Mouse (Mus musculus) layer of hippocampus, adult 8-10 months (tissue): Measurements from ENCODE around the gene Rp9. TPM values are rescaled to one million over a fixed set of nuclear protein-coding genes. Genes with fewer than 3 reads are reported as not detected.

Experiments used
- DNase-seq, 2 experiments: peaks; one replicate each; pipeline ENCODE4 v3.0.0; 2022; ENCODE audit warnings: low spot score in 2 of 2
- total RNA-seq, 4 experiments: library from RNA; stranded (reverse); gene quantifications; 2 replicates each; pipeline ENCODE4 v1.2.4; 2022

Gene Rp9
- total RNA-seq = 10 to 100 TPM; 31.6 to 41.5 (median 34.7) TPM

GRCm38 (mm10) chr9:22469643-22470042 lies at the start of gene Rp9:
TSS of gene Rp9 (minus strand) at chr9:22469743.
- no peak for DNase-seq

DNA sequence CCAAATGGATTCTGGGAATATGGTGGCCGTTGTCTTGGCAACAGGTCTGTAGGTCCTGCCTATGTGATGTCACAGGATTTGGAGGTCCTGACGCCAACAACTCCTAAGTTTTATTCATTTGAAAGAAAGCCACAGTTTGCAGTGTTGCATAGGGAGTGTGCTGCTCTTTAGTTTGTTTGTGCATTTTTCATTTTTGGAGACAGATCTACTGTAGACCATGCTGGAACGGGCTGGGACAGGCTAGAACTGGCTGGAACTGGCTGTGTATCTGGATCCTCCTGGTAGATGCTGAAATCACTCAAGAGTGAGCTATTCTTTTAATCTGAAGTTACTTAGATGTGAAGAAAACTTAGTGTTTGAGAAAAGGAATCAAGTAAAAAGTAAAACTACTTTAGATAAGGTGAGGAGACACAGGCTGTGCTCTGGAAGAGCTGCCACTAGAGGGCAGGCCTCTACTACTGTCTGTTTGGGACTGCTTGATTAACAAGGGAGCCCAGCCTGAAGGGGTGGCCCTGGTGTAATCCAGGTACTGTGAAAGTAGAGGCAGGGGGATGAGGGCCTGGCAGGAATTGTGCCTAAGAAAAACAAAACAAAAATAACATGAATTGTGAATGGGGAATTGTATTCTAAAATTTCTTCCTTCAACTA lies 49.0 kb upstream of the Rp9 start:
- DNase-seq = peak in 1 of 2 experiments; percentile 27

DNA sequence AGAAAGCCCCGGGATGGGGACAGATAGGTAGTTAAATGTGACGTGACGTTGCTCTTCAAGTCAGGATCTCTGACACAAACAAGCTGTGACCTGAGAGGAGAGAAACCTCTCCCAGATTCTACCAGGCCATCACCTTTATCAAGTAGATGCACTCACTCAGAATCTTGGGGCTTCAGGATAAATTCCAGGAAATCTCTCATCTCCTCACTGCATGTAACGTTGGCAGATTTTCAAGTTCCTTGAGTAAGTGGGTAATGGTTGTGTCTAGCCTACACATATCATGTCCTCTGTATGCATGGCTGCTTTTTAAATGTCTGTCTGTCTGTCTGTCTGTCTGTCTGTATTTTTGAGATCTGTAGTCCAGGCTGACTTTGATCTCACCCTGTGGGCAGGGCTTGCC lies 45.5 kb upstream of the Rp9 start:
- DNase-seq = no peak

GRCm38 (mm10) chr9:22505574-22505973 lies 36.0 kb upstream of the Rp9 start:
- no peak for DNase-seq

GRCm38 (mm10) chr9:22503581-22503980 lies 34.0 kb upstream of the Rp9 start:
- DNase-seq = no peak

DNA sequence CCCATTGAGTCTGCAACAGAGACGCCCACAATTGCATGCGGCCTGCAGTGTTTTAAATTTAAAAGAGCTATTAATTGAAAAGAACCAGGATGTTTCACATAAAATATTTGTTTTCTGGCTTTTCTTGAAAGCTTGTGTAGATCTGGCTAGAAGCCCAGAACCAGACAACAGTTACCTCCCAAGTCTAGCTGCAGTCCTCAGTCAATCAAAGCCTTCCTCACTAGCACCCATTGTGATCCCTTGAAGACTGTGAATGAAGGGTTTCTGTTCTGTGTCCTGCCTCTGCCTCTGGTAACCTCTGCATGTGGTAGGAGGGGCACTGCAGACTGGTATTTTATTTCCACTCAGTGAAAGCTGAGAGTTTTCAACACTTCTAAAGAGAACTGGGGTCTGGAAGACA lies 33.4 kb upstream of the Rp9 start:
- no peak for DNase-seq

GRCm38 (mm10) chr9:22497021-22497767 lies 27.7 kb upstream of the Rp9 start:
- DNase-seq = no peak

GRCm38 (mm10) chr9:22495133-22495532 lies 25.6 kb upstream of the Rp9 start:
- no peak for DNase-seq

DNA sequence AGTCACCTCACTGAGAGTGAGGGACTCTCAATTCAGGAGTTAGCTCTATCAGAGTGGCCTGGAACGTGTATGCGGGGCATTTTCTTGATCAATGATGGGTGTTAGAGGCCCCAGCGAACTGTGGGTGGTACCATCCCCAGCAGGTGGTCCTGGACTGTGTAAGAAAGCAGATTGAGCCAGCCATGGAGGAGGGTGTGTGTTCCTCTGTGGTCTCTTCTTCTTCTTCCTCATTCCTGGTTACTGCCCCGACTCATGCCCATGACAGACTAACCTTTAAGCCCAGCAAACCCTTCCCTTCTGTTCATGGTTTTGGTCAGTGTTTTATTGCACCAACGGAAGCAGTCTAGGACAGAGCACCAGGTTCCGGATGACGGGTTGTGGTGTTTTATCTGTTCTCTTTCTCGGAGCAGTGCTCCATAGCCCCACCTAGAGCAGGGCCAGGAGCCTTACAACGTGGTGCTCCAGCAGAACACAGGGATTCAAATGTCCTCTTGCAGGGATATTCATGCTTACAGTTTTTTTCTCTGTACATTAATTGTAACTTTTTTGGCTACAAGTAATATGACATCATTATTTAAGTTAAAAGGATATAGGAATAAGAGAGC lies 24.8 kb upstream of the Rp9 start:
- no peak for DNase-seq

DNA sequence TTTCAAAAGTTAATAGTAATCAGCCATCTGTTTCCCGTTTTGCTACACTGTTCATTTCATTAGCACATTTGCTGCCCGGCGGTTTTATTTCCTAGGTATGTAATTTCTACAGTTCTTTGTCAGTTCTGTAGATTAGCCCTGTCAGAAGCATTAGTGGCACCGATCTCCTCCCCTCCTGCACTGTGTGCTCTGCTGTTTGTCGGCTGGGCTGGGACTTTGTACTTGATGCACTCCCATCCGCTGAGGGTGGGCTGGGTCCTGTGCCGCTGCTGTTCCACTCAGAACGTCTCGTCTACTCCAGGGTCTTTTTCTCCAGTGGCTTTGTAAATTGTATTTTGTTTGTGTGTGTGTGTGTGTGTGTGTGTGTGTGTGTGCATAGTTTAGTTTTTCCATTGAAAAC lies 19.4 kb upstream of the Rp9 start:
- DNase-seq = no peak

GRCm38 (mm10) chr9:22486211-22486610 lies 16.7 kb upstream of the Rp9 start:
- no peak for DNase-seq

DNA sequence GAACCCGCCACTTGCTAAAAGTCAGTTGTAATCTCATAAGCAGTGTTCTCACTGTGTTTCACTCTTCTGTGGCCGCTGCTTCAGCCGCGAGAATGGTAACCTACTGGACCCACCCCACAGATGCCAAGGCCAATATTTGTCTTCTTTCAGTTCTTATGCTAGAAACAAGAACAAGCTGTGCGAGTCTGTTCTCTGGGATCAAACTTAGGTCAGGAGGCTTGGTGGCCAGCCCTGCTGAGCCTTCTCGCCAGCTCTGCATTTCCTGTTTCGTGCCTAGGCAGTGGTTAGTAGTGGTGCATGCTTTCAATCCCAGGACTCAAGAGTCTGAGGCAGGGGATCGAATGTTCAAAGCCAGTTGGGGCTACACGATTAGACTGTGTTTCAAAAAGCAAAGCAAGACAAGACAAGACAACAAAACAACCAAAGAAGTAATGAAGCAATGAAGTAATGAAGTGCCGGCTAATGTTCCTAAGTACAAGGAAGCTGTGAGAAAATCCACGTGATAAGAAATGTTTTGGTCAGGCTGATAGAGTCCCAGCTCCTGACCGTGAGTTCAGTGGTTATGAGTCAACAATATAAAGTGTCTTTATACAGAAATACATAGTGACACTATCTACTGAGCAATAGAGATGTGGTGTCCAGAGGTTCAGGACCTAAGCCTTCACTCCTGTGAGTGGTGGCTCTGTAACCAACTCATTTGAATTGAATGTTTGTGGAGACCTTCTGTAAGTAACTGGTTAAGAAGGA lies 15.2 kb upstream of the Rp9 start:
- DNase-seq = no peak

DNA sequence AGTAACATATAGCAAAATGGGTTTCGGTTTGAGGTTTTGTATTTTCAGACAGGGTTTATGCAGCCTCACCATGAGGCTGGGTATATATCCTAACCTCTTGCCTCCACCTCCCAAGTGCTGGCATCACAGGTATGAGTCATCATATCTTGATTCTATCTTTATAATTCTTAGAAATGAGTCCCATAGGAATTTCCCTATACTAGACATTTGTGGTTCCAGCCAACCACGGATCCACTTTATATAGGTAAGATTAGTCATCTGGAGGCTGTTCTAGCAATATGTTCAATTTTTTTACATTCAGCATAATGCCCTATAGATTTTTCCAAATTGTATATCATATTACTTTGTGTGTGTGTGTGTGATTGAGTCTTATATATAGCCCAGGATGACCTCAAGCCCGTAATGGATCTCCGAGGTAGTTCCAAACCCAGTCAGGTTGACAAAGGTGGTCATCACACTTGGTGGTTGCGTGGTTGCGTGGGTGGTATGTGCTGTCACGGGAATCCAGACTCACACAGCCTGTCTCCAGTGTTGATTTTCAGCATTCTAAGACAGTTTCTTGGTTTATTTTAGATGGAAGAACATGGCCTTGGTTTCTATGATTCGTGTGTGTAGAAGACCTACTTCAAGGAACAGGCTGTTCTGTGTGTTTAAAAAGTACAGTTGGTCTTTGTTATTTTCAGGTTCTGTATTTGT lies 14.5 kb upstream of the Rp9 start:
- no peak for DNase-seq

DNA sequence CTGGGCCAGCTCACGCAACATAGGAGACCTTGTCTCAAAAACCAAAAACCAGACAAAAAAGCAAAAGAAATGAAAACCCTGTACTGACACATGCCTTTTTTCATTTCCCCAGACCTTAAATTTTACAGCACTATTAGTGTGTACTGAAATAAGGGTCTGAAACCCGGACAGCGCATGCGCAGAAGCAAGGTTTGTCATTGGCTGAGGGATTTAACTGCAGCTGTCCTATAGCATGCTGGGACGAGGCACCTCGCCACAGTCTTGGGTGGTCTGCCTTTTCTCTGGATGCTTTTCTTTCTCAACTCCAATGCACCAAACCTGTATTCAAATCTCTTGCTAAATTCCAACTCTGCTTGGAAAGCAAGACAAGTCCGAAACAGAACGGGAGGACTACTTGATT lies 9.4 kb upstream of the Rp9 start:
- no peak for DNase-seq

GRCm38 (mm10) chr9:22476265-22476664 lies 6.7 kb upstream of the Rp9 start:
- DNase-seq = no peak

DNA sequence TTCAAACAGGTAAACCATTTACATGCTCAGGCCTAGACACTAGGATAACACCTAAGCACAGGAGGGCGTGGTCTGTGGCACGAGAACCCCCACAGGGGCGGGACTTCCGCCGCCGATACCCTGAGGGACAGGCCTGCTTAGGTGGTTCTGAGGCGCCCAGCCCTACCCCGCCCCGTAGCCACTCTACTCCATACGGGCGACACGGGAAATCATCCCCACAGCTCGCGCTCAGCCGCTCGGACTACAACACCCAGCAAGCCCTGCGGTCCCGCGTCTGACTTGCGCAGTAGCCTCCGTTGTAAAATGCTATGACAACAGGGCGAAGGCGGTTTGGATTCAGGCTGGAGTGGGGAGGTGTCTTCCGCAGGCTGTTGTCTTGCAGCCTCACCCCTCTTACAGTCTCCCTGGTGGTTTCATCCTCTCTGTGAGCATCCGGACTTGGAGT lies 5.9 kb upstream of the Rp9 start, which contains the start of gene Bbs9:
Gene Bbs9 (plus strand): TSS at position 292 of the 445 bp plus-strand sequence.
- DNase-seq = peak; percentile 94 to 96

DNA sequence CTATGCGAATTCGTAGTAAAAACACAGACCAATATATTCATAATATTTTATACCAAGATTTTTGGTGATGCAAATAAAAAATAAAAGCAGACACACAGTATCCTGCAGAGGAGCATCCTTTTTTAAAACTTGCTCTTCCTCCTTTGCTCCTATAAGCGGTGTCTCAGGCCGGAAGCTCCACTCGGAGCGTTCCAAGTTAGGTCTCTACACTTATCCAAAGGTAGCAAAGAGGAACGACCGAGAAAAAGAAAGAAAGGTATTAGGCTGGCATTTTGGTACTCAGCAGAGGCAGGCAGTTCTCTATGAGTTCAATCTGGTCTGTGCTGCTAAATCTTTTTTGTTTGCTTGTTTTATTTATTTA lies 664 bp downstream of the Rp9 start:
- no peak for DNase-seq

- no peak for DNase-seq
These were observed 1.2 kb downstream of the Rp9 start for GRCm38 (mm10) chr9:22468170-22468898.

GRCm38 (mm10) chr9:22467371-22468169 lies 2.0 kb downstream of the Rp9 start:
- no peak for DNase-seq

GRCm38 (mm10) chr9:22466212-22466611 lies 3.3 kb downstream of the Rp9 start:
- DNase-seq = no peak
